Mouse (Mus musculus): Measurements from ENCODE around the gene Klk15. TPM values are rescaled to one million over a fixed set of nuclear protein-coding genes. Genes with fewer than 3 reads are reported as not detected.
"Not testable (repeated sequence)": the region's sequence is repeated elsewhere in the genome, so short reads cannot be mapped to it uniquely, and the experiment has no call there.

Klk15 gene
- total RNA-seq, 2 experiments from 2014 or later: not detected

DNA sequence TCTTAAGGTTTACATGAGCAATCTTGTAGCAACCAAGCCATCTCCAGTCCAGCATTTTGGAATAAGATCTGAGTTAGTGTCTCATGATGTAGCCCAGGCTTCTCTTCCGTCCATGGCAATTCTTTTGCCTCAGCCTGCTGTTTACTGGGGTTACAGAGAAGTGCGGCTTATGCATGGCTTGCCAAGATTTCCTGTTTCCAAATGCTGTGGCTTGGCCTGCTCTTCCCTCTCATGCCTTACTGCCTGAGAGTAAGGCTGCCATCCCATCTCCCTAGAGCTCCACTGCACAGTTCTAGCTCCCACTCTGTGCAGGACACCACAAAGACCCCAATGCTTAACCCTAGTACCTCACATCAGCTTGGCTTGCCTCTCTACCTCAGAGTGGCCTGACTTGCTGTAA, 34.1 kb downstream of the Klk15 start:
- intact Hi-C loops (cut with DNase I): no loop called here
- no peak for DNase-seq

- intact Hi-C loops (cut with DNase I); DNase-seq: not testable (repeated sequence)
Observed at GRCm38 (mm10) chr7:43975761-43976160, 42.2 kb downstream of the Klk15 start, which contains the start of gene Klk1b9. Klk1b9 (plus strand) TSS chr7:43976061.

DNA sequence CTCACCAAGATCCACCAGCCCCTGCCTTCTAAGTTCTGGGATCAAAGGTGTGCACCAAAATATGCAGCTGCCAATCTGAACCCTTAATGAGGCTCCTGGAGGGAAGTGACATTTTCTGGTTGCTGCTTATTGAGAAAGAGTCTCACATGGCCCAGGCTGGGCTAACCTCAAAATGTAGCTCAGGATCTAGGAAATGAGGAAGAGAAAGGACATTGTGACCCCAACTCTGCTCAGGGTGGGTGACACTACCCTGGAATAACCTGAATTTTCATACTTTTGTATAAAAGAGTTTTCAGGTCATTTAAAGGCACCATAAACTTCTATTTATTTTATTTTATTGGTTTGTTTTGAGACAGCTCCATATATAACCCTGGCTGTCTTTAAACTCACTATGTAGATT, 52.1 kb downstream of the Klk15 start:
- no peak for DNase-seq
- intact Hi-C loops (cut with DNase I): no loop called here

Other genes starting within 250 kb of the Klk15 start
- gene Klk14, start 243.3 kb upstream of the Klk15 start, total RNA-seq (2021): under 1 TPM; 0.22 to 0.31 TPM
- not detected for gene Klk13, start 221.2 kb upstream of the Klk15 start, total RNA-seq (2021)
- not detected for gene Klk12, start 164.8 kb upstream of the Klk15 start, total RNA-seq (2021)
- gene Klk11, start 159.1 kb upstream of the Klk15 start, total RNA-seq (2021): under 1 TPM; 0.22 to 0.33 TPM
- gene Klk10, start 152.7 kb upstream of the Klk15 start, total RNA-seq (2021): under 1 TPM; 0.19 to 0.36 TPM
- gene Klk9, start 141.8 kb upstream of the Klk15 start, total RNA-seq (2021): not detected
- 10 to 100 TPM; 10.4 to 12.2 TPM for gene Klk8, start 136.2 kb upstream of the Klk15 start, total RNA-seq (2021)
- under 1 TPM in 1 of 2 experiments, not detected in 1; 0.19 TPM for gene Klk7, start 122.4 kb upstream of the Klk15 start, total RNA-seq (2021)
- not detected for gene Klk6, start 109.2 kb upstream of the Klk15 start, total RNA-seq (2021)
- gene Klk5, start 91.8 kb upstream of the Klk15 start, total RNA-seq (2021): not detected
- gene Klk4, start 52.6 kb upstream of the Klk15 start, total RNA-seq (2021): not detected
- not detected for gene Klk1b8, start 16.9 kb downstream of the Klk15 start, total RNA-seq (2021)
- gene Klk1b1, start 33.0 kb downstream of the Klk15 start, total RNA-seq (2021): not detected
- not detected for gene Klk1b9, start 42.3 kb downstream of the Klk15 start, total RNA-seq (2021)
- not detected for gene Klk1b11, start 62.1 kb downstream of the Klk15 start, total RNA-seq (2021)
- gene Klk1b26, start 78.4 kb downstream of the Klk15 start, total RNA-seq (2021): under 1 TPM; 0.38 to 0.72 TPM
- not detected for gene Klk1b27, start 118.5 kb downstream of the Klk15 start, total RNA-seq (2021)
- gene Klk1b21, start 168.6 kb downstream of the Klk15 start, total RNA-seq (2021): not detected
- gene Klk1b22, start 178.9 kb downstream of the Klk15 start, total RNA-seq (2021): not detected
- not detected for gene Klk1b16, start 203.0 kb downstream of the Klk15 start, total RNA-seq (2021)

Measured in heart, postnatal 36 days (tissue).